Mouse (Mus musculus): Measurements from ENCODE around the gene Ccin.

- no peak for TF ChIP-seq CTCF (conservative IDR thresholded peaks at IDR 0.05; ENCODE audit: low read length)
- no peak for TF ChIP-seq NANOG (IDR thresholded peaks at IDR 0.05; ENCODE audit: borderline replicate concordance, low read length)
Observed at GRCm38 (mm10) chr4:43964951-43965684, 18.2 kb upstream of the Ccin start.
